Mouse (Mus musculus) midbrain, embryonic 11.5 days (tissue): ENCODE data around the gene Cyp11a1. TPM values are rescaled to one million over a fixed set of nuclear protein-coding genes. Genes with fewer than 3 reads are reported as not detected.

ENCODE experiments used
- ATAC-seq: fragments of 200-750 bp; cut with Nextera tagmentation; 2 replicates; pipeline ENCODE4 v1.8.0; 2017; ENCODE audit warnings: moderate TSS enrichment, moderate library complexity; ENCODE audit not compliant: low FRiP score
- DNase-seq: peaks from one replicate; pipeline ENCODE4 v3.0.0; 2015; ENCODE audit warnings: low spot score; ENCODE audit errors: missing footprints
- H3K27ac ChIP-seq: fragments of 300-500 bp; sonication (generic); 2 replicates; pipeline ENCODE4 v1.5.1; 2014; ENCODE audit warnings: low read depth, low read length
- H3K27me3 ChIP-seq: fragments of 300-500 bp; sonication (generic); 2 replicates; pipeline ENCODE4 v1.6.1; 2014; ENCODE audit warnings: mild to moderate bottlenecking, low read length, moderate library complexity, mixed read lengths; ENCODE audit not compliant: control insufficient read depth, insufficient read depth
- H3K36me3 ChIP-seq: fragments of 300-500 bp; sonication (generic); 2 replicates; pipeline ENCODE4 v1.6.1; 2014; ENCODE audit warnings: mild to moderate bottlenecking, low read length, moderate library complexity, mixed read lengths; ENCODE audit not compliant: control insufficient read depth, insufficient read depth
- H3K4me1 ChIP-seq: fragments of 300-500 bp; sonication (generic); 2 replicates; pipeline ENCODE4 v1.6.1; 2014; ENCODE audit warnings: low read length; ENCODE audit not compliant: control insufficient read depth, insufficient read depth
- H3K4me2 ChIP-seq: fragments of 300-500 bp; sonication (generic); 2 replicates; pipeline ENCODE4 v1.6.1; 2014; ENCODE audit warnings: mild to moderate bottlenecking, moderate library complexity
- H3K4me3 ChIP-seq: fragments of 300-500 bp; sonication (generic); 2 replicates; pipeline ENCODE4 v1.5.1; 2014; ENCODE audit warnings: low read depth, low read length
- H3K9ac ChIP-seq: fragments of 300-500 bp; sonication (generic); 2 replicates; pipeline ENCODE4 v1.6.1; 2014; ENCODE audit warnings: low read length
- H3K9me3 ChIP-seq: fragments of 300-500 bp; sonication (generic); 2 replicates; pipeline ENCODE4 v1.6.1; 2016; ENCODE audit warnings: low read length; ENCODE audit not compliant: control insufficient read depth
- WGBS: fragments of 180-500 bp; shearing (Covaris S2); extraction: QIAGEN DNeasy Blood & Tissue Kit; methylation state at CpG from one replicate; pipeline ENCODE4 v1.1.7; 2014; 5-methylcytosine and 5-hydroxymethylcytosine counted together
- polyA plus RNA-seq: library from polyadenylated mRNA; unstranded; fragments of >200 nt; fragmentation: Nextera tagmentation; extraction: Ambion mirVana; gene quantifications from 2 replicates; pipeline ENCODE4 v1.2.1, GENCODE M21; 2014

Cyp11a1 gene
- polyA plus RNA-seq: 0.12 TPM in 1 of 2 replicates, not detected in the other

GRCm38 (mm10) chr9:58005753-58006461, at the start of gene Cyp11a1:
Cyp11a1 (plus strand) TSS chr9:58006411.
- Histone ChIP-seq H3K9ac (no peak within 1 kb of the TSS), H3K4me3 (no peak within 1 kb of the TSS), H3K4me1 (peaks cover 12% of the 10 kb centered on the region), H3K27me3 (no peaks in the 10 kb centered on the region), H3K4me2 (no peak within 1 kb of the TSS), H3K27ac (no peak within 1 kb of the TSS), H3K36me3 (no peaks in the 10 kb centered on the region), H3K9me3 (no peaks in the 10 kb centered on the region)
- no peak for ATAC-seq
- WGBS: 91% methylated on average over 16 of the region's 16 CpGs
- DNase-seq: no peak

- Histone ChIP-seq H3K4me1 (no peaks in the 10 kb centered on the region; the same call in 1 of the 2 replicates), H3K27me3 (no peaks in the 10 kb centered on the region), H3K9ac (no peak overlapping the region), H3K9me3 (no peaks in the 10 kb centered on the region), H3K4me3 (no peak overlapping the region), H3K4me2 (no peak overlapping the region), H3K36me3 (no peaks in the 10 kb centered on the region), H3K27ac (no peak overlapping the region)
- no peak for DNase-seq
- no peak for ATAC-seq
- 87% methylated on average over 5 of the region's 5 CpGs for WGBS
Measured at GRCm38 (mm10) chr9:57956838-57957236, 49.4 kb upstream of the Cyp11a1 start.

- no peaks in the 10 kb centered on the region for H3K36me3 ChIP-seq
- 79% methylated on average over 1 of the region's 1 CpGs for WGBS
Measured at GRCm38 (mm10) chr9:57958615-57959014, 47.6 kb upstream of the Cyp11a1 start.

GRCm38 (mm10) chr9:57959399-57959798, 46.8 kb upstream of the Cyp11a1 start:
- no peaks in the 10 kb centered on the region for H3K27me3 ChIP-seq
- H3K4me2 ChIP-seq: no peak overlapping the region
- WGBS: 80% methylated on average over 10 of the region's 10 CpGs
- no peak overlapping the region for H3K4me3 ChIP-seq
- H3K27ac ChIP-seq: no peak overlapping the region
- ATAC-seq: no peak
- no peaks in the 10 kb centered on the region for H3K4me1 ChIP-seq
- DNase-seq: no peak
- H3K9me3 ChIP-seq: no peaks in the 10 kb centered on the region
- no peaks in the 10 kb centered on the region for H3K36me3 ChIP-seq
- H3K9ac ChIP-seq: no peak overlapping the region

More at GRCm38 (mm10) chr9:57958615-57959014, 47.6 kb upstream of the Cyp11a1 start:
- no peak overlapping the region for H3K27ac ChIP-seq
- H3K27me3 ChIP-seq: no peaks in the 10 kb centered on the region
- no peak overlapping the region for H3K4me2 ChIP-seq
- no peaks in the 10 kb centered on the region for H3K9me3 ChIP-seq
- DNase-seq: no peak
- no peak overlapping the region for H3K4me3 ChIP-seq
- H3K9ac ChIP-seq: no peak overlapping the region
- no peak for ATAC-seq
- H3K4me1 ChIP-seq: no peaks in the 10 kb centered on the region

- Histone ChIP-seq H3K36me3 (no peaks in the 10 kb centered on the region), H3K27me3 (no peaks in the 10 kb centered on the region), H3K4me3 (no peak overlapping the region), H3K4me1 (no peaks in the 10 kb centered on the region), H3K4me2 (no peak overlapping the region), H3K27ac (no peak overlapping the region), H3K9me3 (no peaks in the 10 kb centered on the region), H3K9ac (no peak overlapping the region)
- WGBS: 88% methylated on average over 17 of the region's 17 CpGs
- no peak for ATAC-seq
- no peak for DNase-seq
Measured at GRCm38 (mm10) chr9:57959886-57960866, 46.0 kb upstream of the Cyp11a1 start.

GRCm38 (mm10) chr9:57961226-57961625, 45.0 kb upstream of the Cyp11a1 start:
- Histone ChIP-seq H3K4me1 (no peaks in the 10 kb centered on the region), H3K9ac (no peak overlapping the region), H3K27me3 (no peaks in the 10 kb centered on the region), H3K36me3 (no peaks in the 10 kb centered on the region), H3K4me2 (no peak overlapping the region), H3K9me3 (no peaks in the 10 kb centered on the region), H3K4me3 (no peak overlapping the region), H3K27ac (no peak overlapping the region)
- ATAC-seq (no peak), DNase-seq (peak; percentile 51)
- WGBS: 89% methylated on average over 15 of the region's 15 CpGs

GRCm38 (mm10) chr9:57961863-57962778, 44.1 kb upstream of the Cyp11a1 start:
- ATAC-seq (no peak), DNase-seq (peak; percentile 72)
- H3K27ac ChIP-seq: no peak overlapping the region
- H3K36me3 ChIP-seq: no peaks in the 10 kb centered on the region
- H3K9me3 ChIP-seq: no peaks in the 10 kb centered on the region
- H3K4me2 ChIP-seq: no peak overlapping the region
- 71% methylated on average over 17 of the region's 17 CpGs for WGBS
- no peak overlapping the region for H3K9ac ChIP-seq
- no peaks in the 10 kb centered on the region for H3K27me3 ChIP-seq
- no peaks in the 10 kb centered on the region for H3K4me1 ChIP-seq
- no peak overlapping the region for H3K4me3 ChIP-seq

GRCm38 (mm10) chr9:57963249-57963997, 42.8 kb upstream of the Cyp11a1 start:
- Histone ChIP-seq H3K36me3 (no peaks in the 10 kb centered on the region), H3K27me3 (no peaks in the 10 kb centered on the region), H3K27ac (no peak overlapping the region), H3K4me2 (no peak overlapping the region), H3K4me1 (no peaks in the 10 kb centered on the region), H3K9me3 (no peaks in the 10 kb centered on the region), H3K9ac (no peak overlapping the region), H3K4me3 (no peak overlapping the region)
- DNase-seq (peak; percentile 78), ATAC-seq (no peak)
- 83% methylated on average over 4 of the region's 4 CpGs for WGBS
